Mouse (Mus musculus): ENCODE measurements around the gene Gm36210. TPM values are rescaled to one million over a fixed set of nuclear protein-coding genes. Genes with fewer than 3 reads are reported as not detected.
"Not testable (repeated sequence)": the region's sequence is repeated elsewhere in the genome, so short reads cannot be mapped to it uniquely, and the experiment has no call there.

Gene Gm36210
- polyA plus RNA-seq, 2 experiments from 2014 or later, result not detected

DNA sequence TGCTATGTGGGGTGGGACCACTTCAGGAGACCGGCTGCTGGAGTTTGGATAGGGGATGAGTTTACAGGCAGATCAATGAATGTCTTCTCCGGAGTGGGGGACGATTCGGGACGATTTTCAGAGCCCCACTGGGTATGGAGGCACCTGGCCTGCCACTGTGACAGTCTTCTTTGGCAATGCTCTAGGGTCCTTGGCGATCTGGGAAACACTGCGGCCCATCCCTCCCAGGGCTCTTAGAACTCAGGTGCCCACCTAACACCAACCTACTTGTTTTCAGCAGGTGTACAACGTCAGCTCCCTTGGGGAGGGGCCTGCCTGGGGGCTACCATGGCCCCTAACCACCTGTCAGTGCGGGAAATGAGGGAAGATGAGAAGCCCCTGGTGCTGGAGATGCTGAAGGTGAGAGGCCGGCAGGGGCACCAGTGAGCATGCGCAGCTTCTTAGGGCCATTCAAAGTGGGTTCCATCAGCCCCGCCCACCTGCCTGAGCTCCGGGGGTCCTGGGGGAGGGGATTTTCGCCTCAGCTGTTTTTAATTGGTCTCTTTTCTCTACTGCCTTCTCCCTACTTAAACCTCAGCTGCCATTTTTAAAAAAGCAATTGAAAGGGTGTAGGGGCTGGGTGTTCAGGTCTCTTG lies 16.7 kb upstream of the Gm36210 start:
- ATAC-seq, result no peak

DNA sequence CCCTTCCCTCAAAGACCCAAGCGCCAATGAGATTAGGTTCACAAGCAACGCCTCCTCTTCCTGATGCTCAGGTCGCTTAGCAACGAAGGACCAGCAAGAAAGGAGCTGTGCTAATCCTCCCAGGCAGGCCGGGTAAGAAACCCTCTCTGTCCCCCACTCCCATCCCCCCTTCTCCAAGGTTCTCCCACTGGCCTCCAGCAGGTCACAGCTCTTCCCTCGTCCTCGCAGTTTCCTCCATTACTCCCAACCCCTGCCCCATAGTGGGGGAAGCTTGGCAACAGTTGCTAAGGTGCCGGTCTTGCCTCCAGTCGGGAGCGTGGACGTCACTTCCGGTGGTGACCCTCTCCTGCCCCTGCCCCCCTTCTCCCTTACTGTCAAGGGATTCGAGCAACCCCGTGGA lies 16.2 kb upstream of the Gm36210 start:
- peak; percentile 82 for ATAC-seq

DNA sequence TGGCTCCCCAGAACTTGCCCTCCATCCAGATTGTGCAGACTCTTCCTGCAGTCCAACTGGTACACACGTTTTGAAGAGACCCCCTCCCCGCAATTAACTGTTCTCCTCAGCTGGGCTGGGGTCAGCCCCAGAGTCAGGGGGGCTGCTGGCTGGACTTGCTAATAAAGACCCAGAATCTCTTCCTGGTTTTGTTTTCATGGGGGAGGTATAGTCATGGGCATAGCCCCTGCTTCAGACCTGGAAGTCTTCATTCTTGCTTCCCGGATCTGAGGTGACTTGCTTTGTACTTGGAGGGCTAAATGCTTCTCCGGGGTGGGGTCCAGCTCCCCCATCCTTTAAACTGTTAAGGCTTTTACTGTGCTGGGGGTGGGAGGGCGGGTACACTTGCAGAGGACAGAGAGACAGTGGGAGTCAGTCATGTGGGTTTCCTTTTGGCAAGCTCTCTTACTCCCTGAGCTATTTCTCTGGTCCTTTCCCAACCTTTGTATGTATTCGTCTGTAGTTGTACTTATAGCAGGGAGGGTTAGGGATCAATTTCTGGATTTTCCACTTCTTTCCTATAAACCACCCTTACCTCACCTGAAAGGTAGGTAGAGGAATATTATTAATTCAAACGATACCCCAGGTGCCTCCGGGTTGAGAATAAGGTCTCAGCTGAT lies 15.6 kb upstream of the Gm36210 start, which contains the start of gene Nat14:
Gene Nat14, plus strand, starts transcription at position 205 of the 659 bp plus-strand sequence.
- no peak for ATAC-seq

DNA sequence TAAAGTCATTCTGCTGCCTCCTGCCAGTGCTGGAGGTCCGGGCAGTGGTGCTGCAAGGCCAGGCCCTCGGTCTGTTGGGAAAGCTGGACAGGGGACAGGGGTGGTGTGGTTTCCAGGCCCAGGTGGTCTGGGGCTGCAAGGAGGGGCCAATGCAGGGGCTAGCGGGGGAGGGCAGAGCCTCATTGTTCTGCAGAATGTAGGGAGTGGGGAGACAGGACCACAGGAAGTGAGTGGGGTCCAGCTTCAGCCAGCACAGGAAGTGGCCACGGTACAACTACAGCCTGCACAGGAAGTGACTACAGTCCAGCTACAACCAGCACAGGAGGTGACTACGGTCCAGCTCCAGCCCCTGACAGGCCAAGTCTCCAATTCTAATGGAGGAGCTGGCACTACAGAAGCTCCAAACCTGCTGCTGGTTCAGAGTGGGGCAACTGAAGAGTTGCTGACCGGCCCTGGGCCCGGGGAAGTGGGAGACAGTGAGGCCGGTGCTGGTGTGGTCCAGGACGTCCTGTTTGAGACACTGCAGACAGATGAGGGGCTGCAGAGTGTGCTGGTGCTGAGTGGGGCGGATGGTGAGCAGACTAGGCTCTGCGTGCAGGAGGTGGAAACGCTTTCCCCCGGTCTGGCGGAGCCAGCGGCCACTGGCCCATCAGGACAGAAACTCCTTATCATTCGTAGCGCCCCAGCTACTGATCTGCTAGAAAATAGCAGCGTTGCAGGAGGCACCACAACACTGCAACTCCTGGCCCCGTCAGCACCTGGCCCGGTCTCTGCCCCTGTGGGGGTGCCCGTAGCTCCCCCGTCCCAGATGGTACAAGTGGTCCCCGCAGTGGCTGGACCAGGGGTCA lies 14.9 kb upstream of the Gm36210 start:
- no peak for ATAC-seq

DNA sequence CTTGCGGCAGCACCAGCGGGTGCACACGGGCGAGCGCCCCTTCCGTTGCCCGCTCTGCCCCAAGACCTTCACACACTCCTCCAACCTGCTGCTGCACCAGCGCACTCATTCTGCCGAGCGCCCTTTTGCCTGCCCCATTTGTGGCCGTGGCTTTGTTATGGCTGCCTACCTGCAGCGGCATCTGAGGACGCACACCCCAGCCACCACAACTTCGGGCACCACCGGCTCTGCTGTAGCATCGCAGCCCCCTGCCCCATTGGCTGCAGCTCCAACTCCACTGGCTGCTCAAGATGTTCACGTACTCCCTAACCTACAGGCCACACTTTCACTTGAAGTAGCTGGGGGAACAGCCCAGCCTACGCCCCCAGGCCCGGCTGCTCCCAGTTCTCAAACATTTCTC lies 14.2 kb upstream of the Gm36210 start:
- no peak for ATAC-seq

DNA sequence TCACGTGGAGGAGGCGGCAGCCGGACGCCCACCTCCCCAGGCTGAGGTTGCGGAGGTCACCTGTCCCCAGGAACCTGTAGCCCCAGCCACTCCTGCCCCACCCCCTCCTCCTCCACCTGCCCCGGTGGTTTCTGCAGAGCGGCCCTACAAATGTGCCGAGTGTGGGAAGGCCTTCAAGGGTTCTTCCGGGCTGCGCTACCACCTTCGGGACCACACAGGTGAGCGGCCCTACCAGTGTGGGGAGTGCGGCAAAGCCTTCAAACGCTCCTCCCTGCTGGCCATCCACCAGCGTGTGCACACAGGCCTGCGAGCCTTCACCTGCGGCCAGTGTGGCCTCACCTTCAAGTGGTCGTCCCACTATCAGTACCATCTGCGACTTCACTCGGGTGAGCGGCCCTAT lies 13.7 kb upstream of the Gm36210 start:
- no peak for ATAC-seq

DNA sequence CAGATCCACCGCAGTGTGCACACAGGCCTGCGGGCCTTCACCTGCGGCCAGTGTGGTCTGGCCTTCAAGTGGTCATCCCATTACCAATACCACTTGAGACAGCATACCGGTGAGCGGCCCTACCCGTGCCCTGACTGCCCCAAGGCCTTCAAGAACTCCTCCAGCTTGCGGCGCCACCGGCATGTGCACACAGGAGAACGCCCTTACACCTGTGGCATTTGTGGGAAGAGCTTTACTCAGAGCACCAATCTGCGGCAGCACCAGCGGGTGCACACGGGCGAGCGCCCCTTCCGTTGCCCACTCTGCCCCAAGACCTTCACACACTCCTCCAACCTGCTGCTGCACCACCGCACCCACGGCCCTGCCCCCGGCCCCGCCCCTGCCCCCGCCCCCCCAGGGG lies 12.8 kb upstream of the Gm36210 start:
- no peak for ATAC-seq

DNA sequence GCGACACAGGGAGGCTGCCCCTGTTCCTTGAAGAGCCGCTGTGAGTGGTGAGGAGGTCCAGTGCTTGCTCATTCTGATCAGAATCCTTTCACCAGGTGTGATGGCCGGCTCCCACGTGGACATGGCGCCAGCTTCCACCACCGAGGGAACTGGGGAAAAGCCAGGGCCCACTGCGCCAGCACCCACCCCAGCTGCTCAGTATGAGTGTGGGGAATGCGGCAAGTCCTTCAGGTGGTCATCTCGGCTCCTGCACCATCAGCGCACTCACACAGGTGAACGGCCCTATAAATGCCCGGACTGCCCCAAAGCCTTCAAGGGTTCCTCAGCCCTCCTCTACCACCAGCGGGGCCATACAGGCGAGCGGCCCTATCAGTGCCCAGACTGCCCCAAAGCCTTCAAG lies 12.4 kb upstream of the Gm36210 start:
- no peak for ATAC-seq

DNA sequence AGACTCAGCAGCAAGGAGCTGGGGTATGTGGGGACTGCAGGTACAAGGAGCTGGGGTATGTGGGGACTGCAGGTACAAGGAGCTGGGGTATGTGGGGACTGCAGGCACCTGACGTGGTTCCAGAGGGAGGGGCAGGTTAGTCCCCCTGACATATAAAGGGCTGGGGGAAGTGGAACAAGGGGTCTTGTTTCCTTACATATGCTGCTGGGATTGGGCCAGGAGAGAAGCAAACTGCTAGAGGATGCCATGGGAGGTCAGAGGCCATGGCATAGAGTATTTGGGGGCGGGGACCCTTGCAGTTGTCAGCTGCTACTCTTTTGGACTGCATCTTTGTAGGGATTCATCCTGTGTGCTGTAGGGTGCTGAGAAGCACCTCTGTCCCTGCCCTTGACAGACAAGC lies 11.2 kb upstream of the Gm36210 start:
- no peak for ATAC-seq

DNA sequence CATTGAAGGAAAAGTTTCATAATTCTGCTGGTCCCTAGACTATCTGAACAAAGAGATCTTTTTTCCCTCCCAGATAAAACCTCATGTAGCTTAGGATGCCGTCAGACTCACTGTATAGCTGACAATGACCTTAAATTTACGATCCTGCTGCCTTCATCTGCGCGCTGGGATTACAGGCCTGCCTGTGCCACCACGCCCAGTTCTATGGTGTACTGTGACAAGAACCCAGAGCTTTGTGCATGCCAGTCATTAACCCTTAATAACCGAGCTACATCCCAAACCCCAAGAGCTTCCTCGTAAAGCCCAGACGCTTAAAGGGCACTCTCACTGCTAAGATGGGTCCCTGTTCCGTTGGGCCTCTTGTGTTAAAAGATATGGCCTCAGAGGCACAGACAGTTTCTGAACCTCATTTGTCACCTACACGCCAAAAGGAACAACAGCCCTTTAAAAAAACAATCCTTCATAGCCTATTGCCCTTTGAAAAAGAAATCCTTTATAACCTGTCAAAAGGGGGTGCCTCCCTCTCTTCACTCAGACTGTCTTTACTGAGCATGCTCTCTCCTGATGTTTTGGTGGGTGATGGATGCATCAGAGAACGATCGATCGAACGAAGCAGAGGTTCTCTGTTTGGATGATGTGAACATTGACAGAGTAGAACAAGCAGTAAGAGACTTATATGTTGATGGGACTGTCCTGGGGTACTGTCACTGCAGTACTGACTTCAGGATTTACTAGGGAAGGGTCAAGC lies 9.5 kb upstream of the Gm36210 start:
- ATAC-seq, result peak; percentile 30

DNA sequence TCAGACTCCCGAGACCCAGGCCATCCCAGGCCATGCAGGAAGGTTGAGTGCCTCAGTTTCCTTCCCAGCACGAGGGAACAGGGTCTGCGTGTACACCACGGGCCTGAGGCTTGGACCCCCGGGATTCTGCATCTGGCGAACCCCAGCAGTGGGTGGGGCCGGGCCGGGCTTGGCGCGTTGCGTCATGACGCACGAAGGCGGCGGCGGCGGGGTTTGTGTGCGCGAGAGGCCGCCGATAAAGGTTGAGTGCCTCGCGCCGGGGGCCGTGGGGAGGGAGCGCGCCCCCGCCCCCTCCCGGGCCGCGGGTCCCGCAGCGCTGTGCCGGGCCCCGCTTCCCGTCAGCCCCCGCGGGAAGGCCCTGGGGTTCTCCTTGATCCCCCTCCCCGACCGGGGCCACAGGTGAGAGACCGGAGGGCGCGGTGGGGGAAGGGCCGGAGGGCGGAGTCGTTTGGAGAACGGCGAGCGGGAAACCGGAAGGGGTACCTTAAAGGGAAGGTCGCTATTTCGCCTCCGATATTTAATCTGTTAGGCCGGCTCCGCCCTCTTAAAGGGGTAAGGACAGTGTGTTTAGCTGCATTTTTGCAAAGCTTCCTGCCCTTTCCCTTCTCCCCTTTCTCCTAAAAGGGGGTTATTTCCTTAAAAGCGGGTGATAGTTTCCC lies 8.8 kb upstream of the Gm36210 start, which contains the start of gene Zfp628:
Gene Zfp628, plus strand, starts transcription at position 211 of the 659 bp plus-strand sequence.
- ATAC-seq, result peak; percentile 86

DNA sequence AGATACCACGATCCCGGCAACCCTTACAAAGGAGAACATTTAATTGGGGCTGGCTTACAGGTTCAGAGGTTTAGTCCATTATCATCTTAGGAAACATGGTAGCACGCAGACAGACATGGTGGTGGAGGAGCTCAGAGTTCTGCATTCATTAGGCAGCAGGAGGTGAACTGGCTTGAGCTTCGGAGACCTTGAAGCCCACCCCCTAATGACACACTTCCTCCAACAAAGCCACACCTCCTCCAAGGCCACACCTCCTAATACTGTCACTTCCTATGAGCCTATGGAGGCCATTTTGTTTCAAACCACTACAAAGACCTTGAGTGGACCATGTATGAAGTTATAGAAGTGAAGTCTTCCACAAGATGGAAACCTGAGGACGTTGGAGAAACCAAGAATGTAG lies 5.9 kb upstream of the Gm36210 start:
- no peak for ATAC-seq

DNA sequence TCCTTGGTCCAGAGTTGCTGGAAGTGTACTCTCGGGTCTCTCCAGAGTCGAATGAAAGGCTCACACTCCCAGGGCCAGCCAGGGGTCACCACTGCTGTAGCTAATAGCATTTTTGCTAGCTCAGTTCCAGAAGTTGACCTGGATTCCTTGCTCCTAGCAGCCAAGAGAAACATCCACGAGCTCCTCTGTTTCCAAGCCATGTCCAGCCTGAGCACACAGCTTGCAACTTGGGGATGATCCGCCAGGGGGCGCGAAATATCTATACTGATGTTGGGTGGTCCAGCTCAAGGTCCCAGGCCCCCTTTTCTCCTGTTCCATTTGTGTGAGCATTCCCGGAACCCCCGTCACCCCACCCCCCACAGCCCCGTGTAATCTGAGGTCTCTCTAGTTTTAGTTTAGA lies 5.2 kb upstream of the Gm36210 start:
- no peak for ATAC-seq

DNA sequence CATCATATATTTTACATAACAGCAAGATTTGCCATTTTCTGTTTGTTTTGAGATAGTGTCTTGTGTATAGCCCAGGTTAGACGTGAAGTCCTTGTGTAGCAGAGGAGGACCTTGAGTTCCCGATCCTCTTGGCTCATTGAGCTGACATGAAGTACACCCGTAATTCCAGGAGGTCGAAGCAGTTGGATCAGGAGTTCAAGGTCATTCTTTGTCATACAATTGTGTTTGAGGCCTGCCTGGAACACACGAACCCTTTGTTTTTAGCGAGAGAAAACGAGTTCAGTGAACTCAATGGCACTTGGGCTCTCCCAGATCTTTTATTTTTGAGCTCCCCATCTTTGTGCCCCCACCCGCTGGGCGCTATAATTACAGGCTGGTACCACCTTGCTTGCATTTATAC lies 3.9 kb downstream of the Gm36210 start:
- ATAC-seq, result no peak

DNA sequence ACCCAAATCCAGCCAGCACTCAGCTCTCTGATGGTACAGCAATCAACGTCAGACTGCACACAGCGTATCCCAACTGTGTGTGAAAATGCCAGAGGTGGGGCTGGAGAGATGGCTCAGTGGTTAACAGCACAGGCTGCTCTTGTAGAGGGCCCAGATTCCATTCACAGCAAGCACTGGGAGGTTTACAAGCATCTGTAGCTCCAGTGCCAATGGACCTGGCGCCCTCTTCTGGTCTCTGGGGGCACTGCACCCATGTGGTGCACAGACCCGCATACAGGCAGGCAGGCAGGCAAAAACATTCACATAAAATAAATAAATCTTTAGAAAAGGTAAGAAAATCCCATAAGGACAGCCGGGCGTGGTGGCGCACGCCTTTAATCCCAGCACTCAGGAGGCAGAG lies 5.1 kb downstream of the Gm36210 start:
- ATAC-seq, result no peak

DNA sequence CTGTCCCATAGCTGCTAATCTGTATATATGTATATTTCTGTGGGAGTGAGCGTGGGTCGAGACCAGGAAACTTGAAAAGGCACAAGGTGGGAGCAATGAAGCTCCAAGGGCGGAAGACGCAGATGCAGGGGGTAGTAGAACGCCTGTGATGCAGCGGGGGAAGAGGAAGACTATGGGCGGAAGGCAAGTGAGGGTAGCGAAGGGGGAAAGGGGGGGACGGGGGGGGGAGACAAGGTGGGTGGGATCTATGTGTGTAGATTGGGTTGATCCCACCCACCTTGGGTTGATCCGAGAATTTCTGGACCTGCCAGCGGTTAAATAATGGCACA lies 5.8 kb downstream of the Gm36210 start:
- peak; percentile 26 for ATAC-seq

DNA sequence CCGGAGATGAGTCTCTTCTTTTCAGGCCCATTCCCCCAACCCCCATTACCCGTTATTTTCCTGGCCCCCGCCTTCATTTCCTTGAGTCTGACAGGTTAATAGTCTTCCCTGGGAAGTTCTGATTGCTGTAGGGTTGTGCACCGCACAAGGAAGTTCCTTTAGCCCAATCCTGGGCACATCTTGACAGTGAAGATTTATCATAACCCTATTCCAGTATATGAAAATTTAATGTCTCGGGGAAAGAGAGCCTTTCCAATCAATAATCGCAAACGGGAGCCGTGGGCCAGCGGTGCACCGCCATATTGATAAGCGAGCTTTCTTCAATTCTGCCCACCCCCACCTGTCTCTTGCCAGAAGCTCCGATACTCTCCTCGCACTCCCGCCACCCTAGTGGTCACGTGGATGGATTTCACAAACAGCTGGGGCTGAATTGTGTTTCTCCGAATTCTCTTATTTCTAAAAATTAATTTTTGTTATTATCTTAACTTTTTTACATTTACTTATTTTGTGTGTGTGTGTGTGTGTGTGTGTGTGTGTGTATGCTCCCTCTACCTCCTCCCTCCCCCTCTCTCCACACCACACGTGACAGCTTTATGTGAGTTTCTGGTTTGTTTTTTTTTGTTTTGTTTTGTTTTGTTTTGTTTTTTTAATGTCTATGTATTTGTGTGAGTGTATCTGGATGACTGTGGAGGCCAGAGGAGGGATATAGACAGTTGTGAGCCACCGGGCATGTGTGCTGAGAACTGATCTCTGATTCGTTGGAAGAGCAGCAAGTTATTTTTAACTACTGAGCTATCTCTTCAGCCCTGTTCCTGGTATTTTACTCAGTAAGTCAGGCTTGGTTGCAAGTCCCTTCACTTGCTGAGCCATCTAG lies 6.4 kb downstream of the Gm36210 start:
- peak; percentile 39 for ATAC-seq

DNA sequence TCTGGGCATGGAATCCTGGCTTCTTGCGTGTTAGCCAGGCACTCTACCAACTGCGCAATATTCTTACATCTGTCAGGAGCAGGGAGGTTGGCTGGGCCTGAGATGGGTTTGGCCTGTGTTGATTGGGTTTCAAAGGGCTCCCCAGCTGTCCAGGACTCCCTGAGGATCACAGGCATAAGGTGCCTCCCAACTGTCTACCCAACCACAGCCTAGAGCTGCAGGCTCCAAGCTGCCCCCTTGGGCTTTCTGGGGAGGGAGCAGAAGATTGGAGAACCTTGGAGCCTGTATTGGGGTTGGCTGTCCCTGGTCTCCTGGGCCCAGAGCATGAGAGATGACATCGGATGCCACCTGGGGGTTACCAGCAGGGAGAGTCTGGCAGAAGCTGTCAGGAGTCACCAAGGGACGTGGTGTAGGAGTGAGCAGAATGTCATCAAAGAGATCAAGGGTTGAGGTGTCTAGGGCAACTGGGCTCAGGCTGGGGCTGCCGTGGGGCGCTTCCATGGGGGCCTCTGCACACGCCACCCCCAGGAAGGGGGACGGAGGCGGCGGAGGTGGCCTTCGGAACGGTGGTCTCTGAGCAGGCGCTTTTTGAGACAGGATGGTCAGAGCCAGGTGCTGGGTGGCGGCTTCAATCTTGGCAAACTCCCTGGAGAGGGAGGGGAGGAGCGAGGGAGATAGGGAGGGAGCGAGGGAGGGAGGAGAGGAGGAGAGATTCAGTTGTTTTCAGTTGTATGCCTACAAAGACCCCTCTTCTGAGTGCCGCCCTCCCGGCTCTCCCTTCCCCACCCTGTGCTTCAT lies 7.3 kb downstream of the Gm36210 start:
- no peak for ATAC-seq

DNA sequence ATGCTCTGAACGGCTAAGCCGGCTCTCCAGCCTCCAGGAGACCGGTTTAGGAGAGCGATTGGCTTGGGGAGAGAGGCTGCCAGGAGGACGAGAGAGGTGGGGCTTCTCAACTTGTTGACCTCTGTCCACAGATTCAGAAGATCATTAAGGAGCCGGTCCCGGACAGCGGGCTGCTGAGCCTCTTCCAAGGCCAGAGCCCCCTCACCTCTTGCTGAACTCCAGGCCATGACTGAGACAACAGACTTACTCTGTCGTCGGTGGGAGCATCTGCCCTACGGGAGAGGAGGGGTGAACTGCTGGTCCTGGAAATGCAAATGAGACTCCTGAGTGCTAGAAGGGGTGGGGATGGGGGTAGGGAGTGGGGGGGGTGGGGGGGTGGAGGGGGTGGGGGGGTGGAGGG lies 11.1 kb downstream of the Gm36210 start:
- ATAC-seq, result no peak

DNA sequence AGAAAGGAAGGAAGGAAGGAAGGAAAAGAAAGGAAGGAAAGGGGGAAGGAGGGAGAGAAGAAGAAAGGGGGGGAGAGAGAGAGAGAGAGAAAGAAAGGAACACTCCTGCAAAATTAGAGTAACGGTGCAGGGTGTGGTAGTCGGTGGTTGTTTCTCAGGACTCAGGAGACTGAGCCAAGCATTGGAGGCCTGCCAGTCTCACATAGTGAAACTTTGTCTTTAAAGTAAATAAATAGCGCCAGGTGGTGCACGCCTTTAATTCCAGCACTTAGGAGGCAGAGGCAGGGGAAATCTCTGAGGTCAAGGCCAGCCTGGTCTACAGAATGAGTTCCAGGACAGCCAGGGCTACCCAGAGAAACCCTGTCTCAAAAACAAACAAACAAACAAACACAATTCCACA lies 19.6 kb downstream of the Gm36210 start:
- ATAC-seq, result no peak

DNA sequence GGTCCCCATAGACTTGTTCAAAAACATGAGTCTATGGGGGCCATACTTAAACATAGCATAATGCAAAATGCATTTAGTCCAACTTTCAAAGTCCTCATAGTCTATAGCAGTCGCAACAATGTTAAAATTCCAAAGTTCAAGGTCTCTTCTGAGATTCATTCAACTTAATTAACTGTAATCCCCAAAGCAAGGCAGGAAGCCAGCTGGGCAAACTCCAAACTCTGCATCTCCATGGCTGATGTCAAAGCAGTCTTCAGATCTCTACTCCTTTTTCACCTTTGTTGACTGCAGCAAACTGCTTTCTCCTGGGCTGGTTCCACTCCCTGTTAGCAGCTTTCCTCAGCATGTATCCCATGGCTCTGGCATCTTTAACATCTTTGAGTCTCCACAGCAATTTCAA lies 27.3 kb downstream of the Gm36210 start:
- ATAC-seq, result not testable (repeated sequence)

All from CD4-positive, CD25-positive, alpha-beta regulatory T cell, adult 4 months (primary cell).